Mouse (Mus musculus) hindbrain, embryonic 15.5 days (tissue): ENCODE data around the gene S1pr2. TPM values are rescaled to one million over a fixed set of nuclear protein-coding genes. Genes with fewer than 3 reads are reported as not detected.
"Not testable (repeated sequence)": the region's sequence is repeated elsewhere in the genome, so short reads cannot be mapped to it uniquely, and the experiment has no call there.

Experiments
- ATAC-seq: fragments of 200-750 bp; cut with Nextera tagmentation; 2 replicates; pipeline ENCODE4 v1.8.0; 2017; ENCODE audit warnings: low read depth, moderate number of reproducible peaks, moderate TSS enrichment; ENCODE audit not compliant: low FRiP score
- H3K27ac ChIP-seq: fragments of 300-500 bp; sonication (generic); replicated peaks from 2 replicates; pipeline ENCODE4 v1.5.1; 2015; ENCODE audit warnings: mild to moderate bottlenecking, inconsistent platforms
- H3K27me3 ChIP-seq: fragments of 300-500 bp; sonication (generic); 2 replicates; pipeline ENCODE4 v1.6.1; 2015; ENCODE audit warnings: control low read depth, inconsistent platforms
- H3K36me3 ChIP-seq: fragments of 300-500 bp; sonication (generic); 2 replicates; pipeline ENCODE4 v1.6.1; 2015; ENCODE audit warnings: control low read depth, inconsistent platforms
- H3K4me1 ChIP-seq: fragments of 300-500 bp; sonication (generic); replicated peaks from 2 replicates; pipeline ENCODE4 v1.6.1; 2015; ENCODE audit warnings: control low read depth, inconsistent platforms
- H3K4me2 ChIP-seq: fragments of 300-500 bp; sonication (generic); 2 replicates; pipeline ENCODE4 v1.6.1; 2015; ENCODE audit warnings: moderate library complexity, mild to moderate bottlenecking, inconsistent platforms
- H3K4me3 ChIP-seq: fragments of 300-500 bp; sonication (generic); 2 replicates; pipeline ENCODE4 v1.5.1; 2015; ENCODE audit warnings: mild to moderate bottlenecking, inconsistent platforms
- H3K9ac ChIP-seq: fragments of 300-500 bp; sonication (generic); 2 replicates; pipeline ENCODE4 v1.6.1; 2015; ENCODE audit warnings: inconsistent platforms
- H3K9me3 ChIP-seq: fragments of 300-500 bp; sonication (generic); 2 replicates; pipeline ENCODE4 v1.6.1; 2016; ENCODE audit warnings: control low read depth, inconsistent platforms
- WGBS: fragments of 180-500 bp; shearing (Covaris S2); methylation state at CpG from one replicate; pipeline ENCODE4 v1.1.7; 2015; 5-methylcytosine and 5-hydroxymethylcytosine counted together
- polyA plus RNA-seq: library from polyadenylated mRNA; unstranded; fragments of >200 nt; fragmentation: Nextera tagmentation; extraction: Ambion mirVana; gene quantifications from 2 replicates; pipeline ENCODE4 v1.2.1, GENCODE M21; 2015

S1pr2 gene
- polyA plus RNA-seq, 1 experiment from 2014 or later, result 8.5 TPM

GRCm38 (mm10) chr9:21011846-21012312 lies 35.3 kb upstream of the S1pr2 start:
- Histone ChIP-seq H3K27me3 (peaks cover 40% of the 10 kb centered on the region), H3K4me3 (no peak overlapping the region), H3K9me3 (no peaks in the 10 kb centered on the region), H3K4me1 (peaks cover 12% of the 10 kb centered on the region), H3K9ac (no peak overlapping the region), H3K27ac (no peak overlapping the region; the same call in 1 of the 2 replicates), H3K4me2 (no peak overlapping the region), H3K36me3 (peaks cover 25% of the 10 kb centered on the region)
- no peak for ATAC-seq
- WGBS, result 73% methylated on average over 5 of the region's 5 CpGs

- H3K9me3 ChIP-seq, ATAC-seq, H3K9ac ChIP-seq, H3K4me3 ChIP-seq, H3K4me2 ChIP-seq, H3K27ac ChIP-seq: not testable (repeated sequence)
- Histone ChIP-seq H3K27me3 (peaks cover 33% of the 10 kb centered on the region), H3K4me1 (peaks cover 12% of the 10 kb centered on the region), H3K36me3 (peaks cover 33% of the 10 kb centered on the region)
- 77% methylated on average over 9 of the region's 9 CpGs for WGBS
These were observed 34.5 kb upstream of the S1pr2 start for GRCm38 (mm10) chr9:21010939-21011541.

GRCm38 (mm10) chr9:21010362-21010761 lies 33.8 kb upstream of the S1pr2 start:
- ATAC-seq, result no peak
- 69% methylated on average over 2 of the region's 2 CpGs for WGBS

GRCm38 (mm10) chr9:21008007-21008406 lies 31.4 kb upstream of the S1pr2 start:
- peaks cover 44% of the 10 kb centered on the region for H3K36me3 ChIP-seq
- H3K9ac ChIP-seq, result no peak overlapping the region
- H3K27ac ChIP-seq, result no peak overlapping the region
- H3K4me3 ChIP-seq, result no peak overlapping the region
- WGBS, result 84% methylated on average over 7 of the region's 7 CpGs
- peaks cover 14% of the 10 kb centered on the region for H3K4me1 ChIP-seq
- ATAC-seq, result no peak
- no peak overlapping the region for H3K4me2 ChIP-seq
- no peaks in the 10 kb centered on the region for H3K9me3 ChIP-seq
- peaks cover 3% of the 10 kb centered on the region; the same call in 1 of the 2 replicates for H3K27me3 ChIP-seq

More at GRCm38 (mm10) chr9:21010362-21010761, 33.8 kb upstream of the S1pr2 start:
- Histone ChIP-seq H3K9me3 (no peaks in the 10 kb centered on the region), H3K36me3 (peaks cover 37% of the 10 kb centered on the region), H3K27me3 (peaks cover 26% of the 10 kb centered on the region), H3K4me2 (no peak overlapping the region), H3K4me1 (peaks cover 6% of the 10 kb centered on the region), H3K9ac (no peak overlapping the region), H3K4me3 (no peak overlapping the region), H3K27ac (no peak overlapping the region)

- H3K9me3 ChIP-seq, result no peaks in the 10 kb centered on the region
- H3K9ac ChIP-seq, result no peak overlapping the region
- no peak overlapping the region for H3K4me2 ChIP-seq
- H3K27ac ChIP-seq, result no peak overlapping the region
- H3K27me3 ChIP-seq, result 0 out of 2 replicates have a peak, but pooled peaks cover 3% of the 10 kb centered on the region
- 93% methylated on average over 10 of the region's 10 CpGs for WGBS
- ATAC-seq, result no peak
- H3K4me3 ChIP-seq, result no peak overlapping the region
- H3K4me1 ChIP-seq, result peaks cover 14% of the 10 kb centered on the region
- peaks cover 44% of the 10 kb centered on the region for H3K36me3 ChIP-seq
These were observed 30.9 kb upstream of the S1pr2 start for GRCm38 (mm10) chr9:21007313-21007952.

- ATAC-seq, result peak; percentile 92
These were observed 26.3 kb upstream of the S1pr2 start, which contains the start of gene Mrpl4 for GRCm38 (mm10) chr9:21002627-21003551. Mrpl4 (plus strand) TSS chr9:21002738.

GRCm38 (mm10) chr9:21002270-21002626 lies 25.7 kb upstream of the S1pr2 start:
- Histone ChIP-seq H3K36me3 (peaks cover 23% of the 10 kb centered on the region), H3K9ac (peak overlapping the region; percentile 63), H3K9me3 (no peaks in the 10 kb centered on the region), H3K4me1 (peaks cover 14% of the 10 kb centered on the region), H3K27ac (peak overlapping the region; percentile 81), H3K27me3 (no peaks in the 10 kb centered on the region), H3K4me2 (peak overlapping the region; percentile 73), H3K4me3 (peak overlapping the region; percentile 69)
- peak; percentile 54; the same call in 1 of the 2 replicates for ATAC-seq
- 9% methylated on average over 7 of the region's 7 CpGs for WGBS

More at GRCm38 (mm10) chr9:21002627-21003551, 26.3 kb upstream of the S1pr2 start, which contains the start of gene Mrpl4:
- WGBS, result under 1% methylated on average over 72 of the region's 72 CpGs
- H3K4me2 ChIP-seq, result peak within 1 kb of the TSS; percentile 73
- H3K9me3 ChIP-seq, result no peaks in the 10 kb centered on the region
- H3K27me3 ChIP-seq, result no peaks in the 10 kb centered on the region
- H3K27ac ChIP-seq, result peak within 1 kb of the TSS; percentile 81
- H3K4me1 ChIP-seq, result peaks cover 14% of the 10 kb centered on the region
- H3K9ac ChIP-seq, result peak within 1 kb of the TSS; percentile 63
- H3K36me3 ChIP-seq, result peaks cover 29% of the 10 kb centered on the region
- peak within 1 kb of the TSS; percentile 69 for H3K4me3 ChIP-seq

- H3K27me3 ChIP-seq, result no peaks in the 10 kb centered on the region
- no peak overlapping the region for H3K4me3 ChIP-seq
- no peak overlapping the region for H3K9ac ChIP-seq
- H3K36me3 ChIP-seq, result peaks cover 18% of the 10 kb centered on the region
- 75% methylated on average over 6 of the region's 6 CpGs for WGBS
- peaks cover 14% of the 10 kb centered on the region for H3K4me1 ChIP-seq
- H3K4me2 ChIP-seq, result peak overlapping the region; percentile 73
- no peaks in the 10 kb centered on the region for H3K9me3 ChIP-seq
- H3K27ac ChIP-seq, result no peak overlapping the region
- no peak for ATAC-seq
These were observed 25.1 kb upstream of the S1pr2 start for GRCm38 (mm10) chr9:21001651-21002200.

GRCm38 (mm10) chr9:21000811-21001210 lies 24.2 kb upstream of the S1pr2 start:
- no peak overlapping the region for H3K27ac ChIP-seq
- peaks cover 14% of the 10 kb centered on the region for H3K4me1 ChIP-seq
- H3K9ac ChIP-seq, result no peak overlapping the region
- peaks cover 9% of the 10 kb centered on the region for H3K36me3 ChIP-seq
- H3K4me2 ChIP-seq, result no peak overlapping the region
- ATAC-seq, result no peak
- H3K4me3 ChIP-seq, result no peak overlapping the region
- H3K9me3 ChIP-seq, result no peaks in the 10 kb centered on the region
- H3K27me3 ChIP-seq, result no peaks in the 10 kb centered on the region

- WGBS, result 85% methylated on average over 1 of the region's 1 CpGs
- H3K27me3 ChIP-seq, H3K9me3 ChIP-seq, H3K4me3 ChIP-seq, H3K36me3 ChIP-seq, ATAC-seq, H3K27ac ChIP-seq, H3K4me2 ChIP-seq, H3K9ac ChIP-seq, H3K4me1 ChIP-seq: not testable (repeated sequence)
These were observed 21.8 kb upstream of the S1pr2 start for GRCm38 (mm10) chr9:20998337-20998736.

GRCm38 (mm10) chr9:20997065-20997464 lies 20.5 kb upstream of the S1pr2 start:
- Histone ChIP-seq H3K4me1 (no peaks in the 10 kb centered on the region), H3K9ac (no peak overlapping the region), H3K36me3 (no peaks in the 10 kb centered on the region), H3K27me3 (no peaks in the 10 kb centered on the region), H3K27ac (no peak overlapping the region), H3K9me3 (no peaks in the 10 kb centered on the region), H3K4me2 (no peak overlapping the region), H3K4me3 (no peak overlapping the region)
- 91% methylated on average over 8 of the region's 8 CpGs for WGBS
- no peak for ATAC-seq
